In genomic region chr19:40994057-40994585, GRCm38 (mm10) we compare ENCODE assay signal across 8 mouse cellular contexts. TPM values are rescaled to one million over a fixed set of nuclear protein-coding genes. Genes with fewer than 3 reads are reported as not detected.
DNase-seq lines count a peak whose midpoint lies in the region; ATAC-seq and TF ChIP-seq lines count a peak whose summit lies in the region.

TSS of gene Blnk (minus strand) at chr19:40994535.

- 34% methylated on average over 8 of the region's 8 CpGs for WGBS in liver, embryonic 15.5 days (ENCODE audit: insufficient replicate concordance)
- 58% methylated on average over 8 of the region's 8 CpGs for WGBS in midbrain, embryonic 15.5 days

- H3K9me3 ChIP-seq in CH12.LX (replicated peaks; ENCODE audit: low read length), result no peaks in the 10 kb centered on the region
- no peaks in the 10 kb centered on the region for H3K9me3 ChIP-seq in liver, embryonic 15.5 days (replicated peaks)
- no peaks in the 10 kb centered on the region for H3K9me3 ChIP-seq in midbrain, embryonic 15.5 days

- peak; percentile 96 for DNase-seq in CH12.LX (ENCODE audit: extremely low read depth)
- peak; percentile 50 to 59 for DNase-seq in adrenal gland, postnatal 36 days
- DNase-seq in gastrocnemius, postnatal 14 days, result peak; percentile 58
- peak; percentile 78 for DNase-seq in kidney, postnatal 10 days
- peak; percentile 62 for DNase-seq in right cerebral cortex, postnatal 25 days
- no peak for DNase-seq in Muller cell, postnatal 12 days (ENCODE audit: inconsistent ontology term)

- H3K27ac ChIP-seq in CH12.LX (ENCODE audit: insufficient read depth, low read depth), result peak within 1 kb of the TSS; percentile 99
- H3K27ac ChIP-seq in liver, embryonic 15.5 days (replicated peaks), result no peak within 1 kb of the TSS; the same call in 1 of the 2 replicates
- H3K27ac ChIP-seq in midbrain, embryonic 15.5 days, result no peak within 1 kb of the TSS

- peak; percentile 95 for TF ChIP-seq POLR2A in CH12.LX (IDR thresholded peaks at IDR 0.05; ENCODE audit: low read depth, low read length)

- H3K9ac ChIP-seq in CH12.LX (ENCODE audit: insufficient read depth, low read depth), result peak within 1 kb of the TSS; percentile 97
- no peak within 1 kb of the TSS for H3K9ac ChIP-seq in liver, embryonic 15.5 days
- H3K9ac ChIP-seq in midbrain, embryonic 15.5 days, result no peak within 1 kb of the TSS

- TF ChIP-seq CTCF in CH12.LX (conservative IDR thresholded peaks at IDR 0.05 in 1 of 2, IDR thresholded peaks at IDR 0.05 in 1 of 2; ENCODE audit: low read depth in 2 of 2, low read length in 2 of 2), result no peak

- in situ Hi-C loops in CH12.LX (cut with MboI; ENCODE audit: low pct_ligation_motif_present, low pct_unique_long_range_greater_than_20kb, low sequenced_read_pairs), result no loop called here

- peak; percentile 85 for TF ChIP-seq EP300 in CH12.LX (IDR thresholded peaks at IDR 0.05; ENCODE audit: low read length)

- H3K4me1 ChIP-seq in CH12.LX (ENCODE audit: control insufficient read depth in 1 of 2, insufficient read depth in 2 of 2), result peaks cover 19 to 60% of the 10 kb centered on the region in 2 experiments
- peaks cover 27% of the 10 kb centered on the region for H3K4me1 ChIP-seq in liver, embryonic 15.5 days (replicated peaks)
- H3K4me1 ChIP-seq in midbrain, embryonic 15.5 days, result no peaks in the 10 kb centered on the region

- ATAC-seq in liver, embryonic 15.5 days (ENCODE audit: insufficient read depth), result no peak
- no peak for ATAC-seq in midbrain, embryonic 15.5 days (replicated peaks)

- H3K27me3 ChIP-seq in CH12.LX (replicated peaks), result no peaks in the 10 kb centered on the region
- H3K27me3 ChIP-seq in liver, embryonic 15.5 days, result peaks cover 29% of the 10 kb centered on the region
- no peaks in the 10 kb centered on the region for H3K27me3 ChIP-seq in midbrain, embryonic 15.5 days (replicated peaks)

- H3K4me2 ChIP-seq in CH12.LX (ENCODE audit: insufficient read depth, low read depth, poor library complexity, severe bottlenecking), result peak within 1 kb of the TSS; percentile 98
- H3K4me2 ChIP-seq in liver, embryonic 15.5 days, result peak within 1 kb of the TSS; percentile 20; the same call in 1 of the 2 replicates
- no peak within 1 kb of the TSS for H3K4me2 ChIP-seq in midbrain, embryonic 15.5 days

- peak within 1 kb of the TSS; percentile 66 to 93 (median 77) for H3K4me3 ChIP-seq in CH12.LX (replicated peaks in 1 of 3; ENCODE audit: low read depth in 2 of 3, low read length in 2 of 3, poor library complexity in 1 of 3)
- no peak within 1 kb of the TSS for H3K4me3 ChIP-seq in liver, embryonic 15.5 days (replicated peaks)
- H3K4me3 ChIP-seq in midbrain, embryonic 15.5 days, result no peak within 1 kb of the TSS

- dilution Hi-C loops in CH12.LX (cut with MboI; ENCODE audit: extremely low pct_ligation_motif_present, extremely low pct_unique_long_range_greater_than_20kb, low sequenced_read_pairs), result no loop called here

- TF ChIP-seq RAD21 in CH12.LX (IDR thresholded peaks at IDR 0.05; ENCODE audit: low read depth, low read length), result no peak

- intact Hi-C loops in gastrocnemius, postnatal 14 days (cut with DNase I; ENCODE audit: low total_unique reads), result no loop called here

- H3K79me2 ChIP-seq in CH12.LX (replicated peaks; ENCODE audit: control insufficient read depth, extremely low read depth, insufficient read depth, poor library complexity, severe bottlenecking), result peaks cover 48% of the 10 kb centered on the region

- H3K36me3 ChIP-seq in CH12.LX (replicated peaks in 1 of 2; ENCODE audit: control insufficient read depth in 1 of 2, insufficient read depth in 1 of 2, low read length in 1 of 2), result peaks cover 0 to 11% of the 10 kb centered on the region in 2 experiments
- no peaks in the 10 kb centered on the region for H3K36me3 ChIP-seq in liver, embryonic 15.5 days (replicated peaks)
- H3K36me3 ChIP-seq in midbrain, embryonic 15.5 days (replicated peaks), result no peaks in the 10 kb centered on the region

TF ChIP-seq in CH12.LX, 34 proteins besides CTCF, POLR2A, EP300 and RAD21:
- TF ChIP-seq RCOR1 (conservative IDR thresholded peaks at IDR 0.05; ENCODE audit: low read depth, low read length) (peak; percentile 70; the same call in 1 of the 2 replicates), UBTF (IDR thresholded peaks at IDR 0.05; ENCODE audit: low read depth, low read length) (no peak; the same call in 1 of the 2 replicates), E2F4 (IDR thresholded peaks at IDR 0.05; ENCODE audit: insufficient replicate concordance, low read depth, low read length) (no peak), PAX5 (IDR thresholded peaks at IDR 0.05; ENCODE audit: low read length) (no peak), HCFC1 (IDR thresholded peaks at IDR 0.05; ENCODE audit: low read depth, low read length) (no peak; the same call in 1 of the 2 replicates), BHLHE40 (IDR thresholded peaks at IDR 0.05; ENCODE audit: low read depth, low read length) (peak; percentile 98), IRF4 (IDR thresholded peaks at IDR 0.05; ENCODE audit: low read depth, low read length) (peak; percentile 93), POLR2AphosphoS2 (IDR thresholded peaks at IDR 0.05; ENCODE audit: low read depth, low read length) (peak; percentile 70; the same call in 1 of the 2 replicates), MAZ (IDR thresholded peaks at IDR 0.05; ENCODE audit: low read depth, low read length) (0 out of 2 replicates have a peak, but pooled peaks have one; percentile 40), ZKSCAN1 (IDR thresholded peaks at IDR 0.05; ENCODE audit: borderline replicate concordance, low read depth, low read length) (no peak), CHD2 (IDR thresholded peaks at IDR 0.05; ENCODE audit: low read length) (no peak), ZNF384 (IDR thresholded peaks at IDR 0.05; ENCODE audit: low read depth, low read length) (peak; percentile 14; the same call in 1 of the 2 replicates), SMC3 (IDR thresholded peaks at IDR 0.05; ENCODE audit: low read depth, low read length) (no peak), ELF1 (IDR thresholded peaks at IDR 0.05; ENCODE audit: low read depth, low read length) (peak; percentile 52), USF1 (IDR thresholded peaks at IDR 0.05; ENCODE audit: low read depth, low read length) (peak; percentile 92), TBP (conservative IDR thresholded peaks at IDR 0.05; ENCODE audit: low read depth, low read length) (peak; percentile 93), MYC (IDR thresholded peaks at IDR 0.05; ENCODE audit: low read depth, low read length) (peak; percentile 60; the same call in 1 of the 2 replicates), ETS1 (conservative IDR thresholded peaks at IDR 0.05; ENCODE audit: low read depth, low read length) (peak; percentile 96), GABPA (IDR thresholded peaks at IDR 0.05; ENCODE audit: insufficient replicate concordance, low read depth, low read length) (no peak), TCF12 (IDR thresholded peaks at IDR 0.05; ENCODE audit: low read depth, low read length) (peak; percentile 97), JUN (IDR thresholded peaks at IDR 0.05; ENCODE audit: insufficient read depth, low read depth, low read length) (no peak; the same call in 1 of the 2 replicates), MEF2A (IDR thresholded peaks at IDR 0.05; ENCODE audit: borderline replicate concordance, low read depth, low read length) (peak; percentile 84; the same call in 1 of the 2 replicates), MAX (IDR thresholded peaks at IDR 0.05; ENCODE audit: low read length) (peak; percentile 92), USF2 (conservative IDR thresholded peaks at IDR 0.05; ENCODE audit: low read depth, low read length) (peak; percentile 90), MXI1 (IDR thresholded peaks at IDR 0.05; ENCODE audit: low read depth, low read length) (peak; percentile 79; the same call in 1 of the 2 replicates), NELFE (IDR thresholded peaks at IDR 0.05; ENCODE audit: low read depth, low read length) (peak; percentile 83), SIN3A (IDR thresholded peaks at IDR 0.05; ENCODE audit: low read length) (peak; percentile 98), JUND (conservative IDR thresholded peaks at IDR 0.05; ENCODE audit: low read depth, low read length) (peak; percentile 69), ZC3H11A (IDR thresholded peaks at IDR 0.05; ENCODE audit: low read depth, low read length) (no peak), KAT2A (IDR thresholded peaks at IDR 0.05; ENCODE audit: insufficient replicate concordance, low read length) (0 out of 2 replicates have a peak, but pooled peaks have one; percentile 6), CHD1 (IDR thresholded peaks at IDR 0.05; ENCODE audit: low read depth, low read length) (no peak), NRF1 (IDR thresholded peaks at IDR 0.05; ENCODE audit: low read depth, low read length) (no peak), ZMIZ1 (IDR thresholded peaks at IDR 0.05; ENCODE audit: low read depth, low read length) (peak; percentile 74; the same call in 1 of the 2 replicates), MAFK (IDR thresholded peaks at IDR 0.05; ENCODE audit: insufficient replicate concordance, low read length) (peak; percentile 77)

RNA-seq across cellular contexts. Expression of gene Blnk, which starts in this region (rescaled TPM):
- 86.8 and 142 TPM in 2 replicates for total RNA-seq in CH12.LX (2012; rRNA removed)
- total RNA-seq in CH12.LX (2014; rRNA removed), result 101 and 108 TPM in 2 replicates
- polyA plus RNA-seq in CH12.LX (2012; ENCODE audit: insufficient read length, low read depth), result 259 and 284 TPM in 2 replicates
- 1 to 10 TPM in 1 of 2 experiments, under 1 TPM in 1; 0.59 to 1.5 TPM for total RNA-seq in adrenal gland, postnatal 36 days (2021)
- total RNA-seq in gastrocnemius, postnatal 14 days (2021), result under 1 TPM; 0.55 to 0.82 TPM
- 1.2 and 1.5 TPM in 2 replicates for polyA plus RNA-seq in liver, embryonic 15.5 days (2015; fragmentation: Nextera tagmentation; extraction: Ambion mirVana)
- polyA plus RNA-seq in midbrain, embryonic 15.5 days (2015; fragmentation: Nextera tagmentation; extraction: Ambion mirVana), result 0.56 and 0.61 TPM in 2 replicates

Comparison
In these comparisons a context has a peak if more than half of its experiments do, and no peak if none do; other contexts are left out.
1. RNA of gene Blnk (total RNA-seq): 86.8 to 142 TPM in CH12.LX; 0.59 to 1.5 TPM in adrenal gland, postnatal 36 days and 0.55 to 0.82 TPM in gastrocnemius, postnatal 14 days; every median in the first group is over 10 times any median in the second.
2. RNA of gene Blnk (polyA plus RNA-seq): 259 to 284 TPM in CH12.LX; 1.2 to 1.5 TPM in liver, embryonic 15.5 days and 0.56 to 0.61 TPM in midbrain, embryonic 15.5 days; every median in the first group is over 100 times any median in the second.
3. Peak in DNase-seq in gastrocnemius, postnatal 14 days; RNA of the gene not detected or under 1 TPM.
4. H3K4me3 ChIP-seq: peak in CH12.LX (3 of 3); none in liver, embryonic 15.5 days (single experiment) and midbrain, embryonic 15.5 days (single experiment).